Mouse (Mus musculus) gastrocnemius, adult 2 months (tissue): ENCODE results near the gene Actr10. TPM values are rescaled to one million over a fixed set of nuclear protein-coding genes. Genes with fewer than 3 reads are reported as not detected.

Experiments used
- DNase-seq: peaks from one replicate; pipeline ENCODE4 v3.0.0; 2022
- H3K27ac ChIP-seq: fragments of 200-600 bp; 2 replicates; pipeline ENCODE4 v1.8.1; 2022; ENCODE audit warnings: mild to moderate bottlenecking
- H3K4me3 ChIP-seq: fragments of 200-600 bp; 2 replicates; pipeline ENCODE4 v1.8.1; 2022; ENCODE audit warnings: mild to moderate bottlenecking, moderate library complexity
- CTCF ChIP-seq: fragments of 200-600 bp; IDR thresholded peaks from 2 replicates; pipeline ENCODE4 v1.8.1; 2022; ENCODE audit warnings: antibody characterized with exemption, mild to moderate bottlenecking, moderate library complexity
- intact Hi-C: fragments of 180-260 bp; cut with DNase I; formaldehyde crosslinking; loops from one replicate; pipeline ENCODE4 v1.15.1; 2025
- total RNA-seq, 2 experiments: library from RNA; stranded (reverse); gene quantifications; 2 replicates each; pipeline ENCODE4 v1.2.3; 2021

Actr10 gene
- total RNA-seq, 2 experiments from 2014 or later = 84.5 to 94.2 TPM

DNA sequence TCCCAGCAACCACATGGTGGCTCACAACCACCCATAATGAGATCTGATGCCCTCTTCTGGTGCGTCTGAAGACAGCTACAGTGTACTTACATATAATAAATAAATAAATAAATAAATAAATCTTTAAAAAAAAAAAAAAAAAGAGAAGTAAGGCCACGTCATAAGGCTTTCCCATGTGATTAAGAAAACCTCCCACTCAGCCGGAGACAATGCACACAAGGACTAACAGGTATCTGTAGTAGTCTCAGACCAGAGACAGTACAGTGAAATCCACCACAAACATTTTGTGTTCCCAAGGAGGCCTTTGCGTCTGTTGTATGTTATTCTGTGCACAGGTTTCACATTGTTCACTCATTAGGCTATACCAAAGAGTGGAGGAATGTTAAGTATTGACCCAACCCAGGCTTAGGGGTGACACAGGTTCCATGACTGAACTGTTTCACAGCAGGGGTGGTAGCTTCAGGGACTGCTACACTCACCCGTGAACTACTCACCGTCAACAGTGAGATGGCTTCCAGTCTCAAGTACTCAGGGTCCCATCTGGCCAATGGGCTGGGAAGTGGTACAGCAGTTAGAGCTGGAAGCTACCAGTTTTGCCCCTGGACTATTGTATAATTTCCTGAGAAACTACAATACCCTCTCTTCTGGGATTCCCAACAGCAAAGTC is 66.2 kb downstream of the Actr10 start:
- TF ChIP-seq CTCF = no peak
- Histone ChIP-seq H3K4me3 (no peak overlapping the region), H3K27ac (no peak overlapping the region)
- DNase-seq = no peak
- intact Hi-C loops = no loop called here

DNA sequence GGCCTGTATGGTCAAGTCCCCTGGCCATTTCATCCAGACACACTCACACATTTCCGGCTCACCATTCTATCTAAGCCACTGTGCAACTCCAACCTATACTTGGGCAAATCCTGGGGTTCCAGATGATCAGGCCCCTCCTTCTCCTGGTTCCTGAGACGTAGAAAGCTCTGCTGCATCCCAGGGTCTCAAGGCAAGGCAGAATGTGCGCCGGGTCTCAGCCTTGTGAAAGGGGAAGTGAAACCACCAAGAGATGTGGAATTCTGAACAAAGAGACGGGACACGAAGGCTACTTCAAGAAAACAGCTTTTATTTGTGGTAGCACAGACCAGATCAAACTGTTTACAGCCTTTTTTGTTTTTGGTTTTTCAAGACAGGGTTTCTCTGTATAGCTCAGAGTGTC is 68.5 kb downstream of the Actr10 start:
- DNase-seq = no peak
- peak overlapping the region; percentile 71 for H3K27ac ChIP-seq
- TF ChIP-seq CTCF = no peak
- intact Hi-C loops = no loop called here
- H3K4me3 ChIP-seq = no peak overlapping the region

- DNase-seq = no peak
- TF ChIP-seq CTCF = no peak
- Histone ChIP-seq H3K27ac (peak overlapping the region; percentile 71), H3K4me3 (no peak overlapping the region)
- intact Hi-C loops = no loop called here
Observed at GRCm38 (mm10) chr12:71006901-71007300, 69.2 kb downstream of the Actr10 start.

- H3K27ac ChIP-seq = peak overlapping the region; percentile 50; the same call in 1 of the 2 replicates
- intact Hi-C loops = no loop called here
- DNase-seq = peak; percentile 62
Observed at GRCm38 (mm10) chr12:71009769-71010168, 72.1 kb downstream of the Actr10 start.

More at GRCm38 (mm10) chr12:71009769-71010168, 72.1 kb downstream of the Actr10 start:
- no peak overlapping the region for H3K4me3 ChIP-seq
- TF ChIP-seq CTCF = no peak

Other genes starting within 250 kb of the Actr10 start
- 10 to 100 TPM in 1 of 2 experiments, 1 to 10 TPM in 1; 9.8 to 14.2 TPM for gene Frmd6, start 112.3 kb upstream of the Actr10 start, total RNA-seq
- gene Psma3, start 36.8 kb downstream of the Actr10 start, total RNA-seq = 100 to 1,000 TPM; 286 to 306 TPM
- gene Arid4a, start 78.1 kb downstream of the Actr10 start, total RNA-seq = 1 to 10 TPM; 8.7 to 9.0 TPM
- not detected for gene Tomm20l, start 173.6 kb downstream of the Actr10 start, total RNA-seq
- 10 to 100 TPM; 26.5 to 32.6 TPM for gene Timm9, start 198.8 kb downstream of the Actr10 start, total RNA-seq
- 1 to 10 TPM; 3.3 to 4.8 TPM for gene 2700049A03Rik, start 199.0 kb downstream of the Actr10 start, total RNA-seq